Mouse (Mus musculus) MEL (cell line): ENCODE results near the gene Plekhg2.

Source experiments
- HCFC1 ChIP-seq: IDR thresholded peaks from 2 replicates; pipeline ENCODE4 v1.6.1; 2012; ENCODE audit warnings: low read depth, mild to moderate bottlenecking, inconsistent platforms, low read length, improper control_type of control experiment, moderate library complexity
- POLR2A ChIP-seq, 2 experiments: IDR thresholded peaks; 2 replicates each; pipeline ENCODE4 v1.6.1; 2011 to 2012; ENCODE audit warnings: low read length in 2 of 2, mild to moderate bottlenecking in 2 of 2, control low read depth in 1 of 2, improper control_type of control experiment in 1 of 2, low read depth in 1 of 2, moderate library complexity in 1 of 2; ENCODE audit not compliant: control insufficient read depth in 1 of 2, insufficient read depth in 1 of 2, poor library complexity in 1 of 2
- RCOR1 ChIP-seq: IDR thresholded peaks from 2 replicates; pipeline ENCODE4 v1.6.1; 2012; ENCODE audit warnings: low read depth, mild to moderate bottlenecking, inconsistent platforms, low read length, improper control_type of control experiment

DNA sequence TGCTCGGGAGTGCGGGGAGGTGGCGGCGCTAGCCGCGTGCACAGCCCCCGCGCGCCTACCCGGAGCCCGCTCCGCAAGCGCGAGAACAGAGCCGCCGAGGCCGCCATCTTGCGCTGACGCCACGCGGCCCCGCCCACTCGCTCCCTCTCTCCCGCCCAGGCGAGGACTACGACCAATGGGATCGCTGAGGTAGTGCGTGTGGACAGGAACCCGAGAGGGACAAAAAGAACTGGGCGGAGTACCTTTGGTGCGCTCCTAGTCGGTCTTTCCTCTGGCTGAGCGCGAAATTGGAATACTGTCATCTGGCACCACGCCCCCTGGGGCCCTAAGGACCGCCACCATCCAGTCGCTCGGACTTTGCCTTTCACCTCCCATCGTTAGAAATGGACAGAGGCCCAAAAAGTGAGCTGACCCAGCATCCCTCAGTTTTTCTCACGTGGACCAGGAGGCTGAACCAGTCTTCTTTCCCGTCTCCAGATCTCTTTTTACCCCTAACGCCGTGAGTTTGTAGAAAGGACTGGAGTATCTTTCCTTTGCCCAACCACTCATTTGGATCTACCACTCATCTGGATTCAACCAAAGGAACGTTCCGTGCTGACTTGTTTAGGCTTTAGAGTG is 60.4 kb downstream of the Plekhg2 start, which contains the start of gene Timm50:
- no peak for TF ChIP-seq RCOR1
- peak; percentile 87 to 92 for TF ChIP-seq POLR2A (IDR thresholded peaks at IDR 0.05; ENCODE audit: control insufficient read depth in 1 of 2, insufficient read depth in 1 of 2, low read depth in 1 of 2, low read length in 2 of 2, poor library complexity in 1 of 2)
- peak; percentile 91 for TF ChIP-seq HCFC1
